Mouse (Mus musculus): Measurements from ENCODE around the gene Gm17720.
A peak's percentile ranks its signal among the peaks of the same experiment; 100 is the strongest.

Gene Gm17720

GRCm38 (mm10) chr8:110102653-110103052 is at the start of gene Gm17720:
Gene Gm17720 (minus strand): TSS chr8:110102753.
- no peak for DNase-seq (ENCODE audit: low read depth in 2 of 2, low spot score in 2 of 2)

GRCm38 (mm10) chr8:110145538-110145937 is 43.0 kb upstream of the Gm17720 start:
- no peak for DNase-seq (ENCODE audit: low read depth in 2 of 2, low spot score in 2 of 2)

GRCm38 (mm10) chr8:110140770-110141169 is 38.2 kb upstream of the Gm17720 start:
- no peak for DNase-seq (ENCODE audit: low read depth in 2 of 2, low spot score in 2 of 2)

- DNase-seq (ENCODE audit: low read depth in 2 of 2, low spot score in 2 of 2) = no peak
These were observed 37.6 kb upstream of the Gm17720 start for GRCm38 (mm10) chr8:110140156-110140555.

- no peak for DNase-seq (ENCODE audit: low read depth in 2 of 2, low spot score in 2 of 2)
These were observed 33.0 kb upstream of the Gm17720 start for GRCm38 (mm10) chr8:110135515-110135914.

GRCm38 (mm10) chr8:110134236-110134635 is 31.7 kb upstream of the Gm17720 start:
- DNase-seq (ENCODE audit: low read depth in 2 of 2, low spot score in 2 of 2) = no peak

- DNase-seq (ENCODE audit: low read depth in 2 of 2, low spot score in 2 of 2) = peak in 1 of 2 experiments; percentile 1
These were observed 28.0 kb upstream of the Gm17720 start for GRCm38 (mm10) chr8:110130537-110130936.

- no peak for DNase-seq (ENCODE audit: low read depth in 2 of 2, low spot score in 2 of 2)
These were observed 17.2 kb upstream of the Gm17720 start for GRCm38 (mm10) chr8:110119715-110120114.

- DNase-seq (ENCODE audit: low read depth in 2 of 2, low spot score in 2 of 2) = no peak
These were observed 877 bp downstream of the Gm17720 start for GRCm38 (mm10) chr8:110101676-110102075.

GRCm38 (mm10) chr8:110100907-110101306 is 1.6 kb downstream of the Gm17720 start, which contains the start of gene Gm21964:
Gene Gm21964 (plus strand): TSS chr8:110101207.
- DNase-seq (ENCODE audit: low read depth in 2 of 2, low spot score in 2 of 2) = no peak

GRCm38 (mm10) chr8:110091869-110092268 is 10.7 kb downstream of the Gm17720 start:
- DNase-seq (ENCODE audit: low read depth in 2 of 2, low spot score in 2 of 2) = no peak

- no peak for DNase-seq (ENCODE audit: low read depth in 2 of 2, low spot score in 2 of 2)
These were observed 20.0 kb downstream of the Gm17720 start for GRCm38 (mm10) chr8:110082416-110083105.

- peak in 1 of 2 experiments; percentile 6 for DNase-seq (ENCODE audit: low read depth in 2 of 2, low spot score in 2 of 2)
These were observed 23.0 kb downstream of the Gm17720 start, which contains the start of gene Zfp612 for GRCm38 (mm10) chr8:110079282-110080221. Gene Zfp612 (plus strand): TSS chr8:110079746.

- DNase-seq (ENCODE audit: low read depth in 2 of 2, low spot score in 2 of 2) = no peak
These were observed 28.1 kb downstream of the Gm17720 start for GRCm38 (mm10) chr8:110074496-110074895.

- DNase-seq (ENCODE audit: low read depth in 2 of 2, low spot score in 2 of 2) = no peak
These were observed 31.0 kb downstream of the Gm17720 start for GRCm38 (mm10) chr8:110071600-110071999.

GRCm38 (mm10) chr8:110069706-110070105 is 32.8 kb downstream of the Gm17720 start:
- DNase-seq (ENCODE audit: low read depth in 2 of 2, low spot score in 2 of 2) = no peak

GRCm38 (mm10) chr8:110065676-110066075 is 36.9 kb downstream of the Gm17720 start:
- DNase-seq (ENCODE audit: low read depth in 2 of 2, low spot score in 2 of 2) = no peak

GRCm38 (mm10) chr8:110064606-110065365 is 37.8 kb downstream of the Gm17720 start:
- DNase-seq (ENCODE audit: low read depth in 2 of 2, low spot score in 2 of 2) = no peak

- no peak for DNase-seq (ENCODE audit: low read depth in 2 of 2, low spot score in 2 of 2)
These were observed 38.4 kb downstream of the Gm17720 start for GRCm38 (mm10) chr8:110064161-110064560.

- no peak for DNase-seq (ENCODE audit: low read depth in 2 of 2, low spot score in 2 of 2)
These were observed 44.3 kb downstream of the Gm17720 start for GRCm38 (mm10) chr8:110058207-110058606.

GRCm38 (mm10) chr8:110051208-110051607 is 51.3 kb downstream of the Gm17720 start:
- DNase-seq (ENCODE audit: low read depth in 2 of 2, low spot score in 2 of 2) = no peak
